Mouse (Mus musculus) midbrain, embryonic 11.5 days (tissue): ENCODE measurements around the gene Ethe1. TPM values are rescaled to one million over a fixed set of nuclear protein-coding genes. Genes with fewer than 3 reads are reported as not detected.

Source experiments
- ATAC-seq: fragments of 200-750 bp; cut with Nextera tagmentation; 2 replicates; pipeline ENCODE4 v1.8.0; 2017; ENCODE audit warnings: moderate TSS enrichment, moderate library complexity; ENCODE audit not compliant: low FRiP score
- DNase-seq: peaks from one replicate; pipeline ENCODE4 v3.0.0; 2015; ENCODE audit warnings: low spot score; ENCODE audit errors: missing footprints
- H3K27ac ChIP-seq: fragments of 300-500 bp; sonication (generic); 2 replicates; pipeline ENCODE4 v1.5.1; 2014; ENCODE audit warnings: low read depth, low read length
- H3K27me3 ChIP-seq: fragments of 300-500 bp; sonication (generic); 2 replicates; pipeline ENCODE4 v1.6.1; 2014; ENCODE audit warnings: mild to moderate bottlenecking, low read length, moderate library complexity, mixed read lengths; ENCODE audit not compliant: control insufficient read depth, insufficient read depth
- H3K36me3 ChIP-seq: fragments of 300-500 bp; sonication (generic); 2 replicates; pipeline ENCODE4 v1.6.1; 2014; ENCODE audit warnings: mild to moderate bottlenecking, low read length, moderate library complexity, mixed read lengths; ENCODE audit not compliant: control insufficient read depth, insufficient read depth
- H3K4me1 ChIP-seq: fragments of 300-500 bp; sonication (generic); 2 replicates; pipeline ENCODE4 v1.6.1; 2014; ENCODE audit warnings: low read length; ENCODE audit not compliant: control insufficient read depth, insufficient read depth
- H3K4me2 ChIP-seq: fragments of 300-500 bp; sonication (generic); 2 replicates; pipeline ENCODE4 v1.6.1; 2014; ENCODE audit warnings: mild to moderate bottlenecking, moderate library complexity
- H3K4me3 ChIP-seq: fragments of 300-500 bp; sonication (generic); 2 replicates; pipeline ENCODE4 v1.5.1; 2014; ENCODE audit warnings: low read depth, low read length
- H3K9ac ChIP-seq: fragments of 300-500 bp; sonication (generic); 2 replicates; pipeline ENCODE4 v1.6.1; 2014; ENCODE audit warnings: low read length
- H3K9me3 ChIP-seq: fragments of 300-500 bp; sonication (generic); 2 replicates; pipeline ENCODE4 v1.6.1; 2016; ENCODE audit warnings: low read length; ENCODE audit not compliant: control insufficient read depth
- WGBS: fragments of 180-500 bp; shearing (Covaris S2); extraction: QIAGEN DNeasy Blood & Tissue Kit; methylation state at CpG from one replicate; pipeline ENCODE4 v1.1.7; 2014; 5-methylcytosine and 5-hydroxymethylcytosine counted together
- polyA plus RNA-seq: library from polyadenylated mRNA; unstranded; fragments of >200 nt; fragmentation: Nextera tagmentation; extraction: Ambion mirVana; gene quantifications from 2 replicates; pipeline ENCODE4 v1.2.1, GENCODE M21; 2014

Gene Ethe1
- polyA plus RNA-seq, 1 experiment from 2014 or later: 18.8 TPM

- Histone ChIP-seq H3K27ac (no peak overlapping the region), H3K4me2 (no peak overlapping the region), H3K4me3 (no peak overlapping the region), H3K27me3 (peaks cover 1% of the 10 kb centered on the region; the same call in 1 of the 2 replicates), H3K9ac (no peak overlapping the region), H3K9me3 (no peaks in the 10 kb centered on the region), H3K4me1 (no peaks in the 10 kb centered on the region), H3K36me3 (no peaks in the 10 kb centered on the region)
- ATAC-seq: no peak
- DNase-seq: no peak
- 74% methylated on average over 7 of the region's 7 CpGs for WGBS
These were observed 57.7 kb downstream of the Ethe1 start for GRCm38 (mm10) chr7:24644996-24645395.

GRCm38 (mm10) chr7:24646486-24646885 lies 59.1 kb downstream of the Ethe1 start:
- DNase-seq: no peak
- H3K9ac ChIP-seq: no peak overlapping the region
- H3K9me3 ChIP-seq: no peaks in the 10 kb centered on the region
- no peaks in the 10 kb centered on the region for H3K36me3 ChIP-seq
- ATAC-seq: no peak
- H3K4me1 ChIP-seq: no peaks in the 10 kb centered on the region
- no peak overlapping the region for H3K4me3 ChIP-seq
- H3K4me2 ChIP-seq: no peak overlapping the region
- 83% methylated on average over 7 of the region's 7 CpGs for WGBS
- no peak overlapping the region for H3K27ac ChIP-seq
- no peaks in the 10 kb centered on the region for H3K27me3 ChIP-seq

- no peak overlapping the region for H3K27ac ChIP-seq
- no peaks in the 10 kb centered on the region for H3K36me3 ChIP-seq
- ATAC-seq (peak; percentile 50; the same call in 1 of the 2 replicates), DNase-seq (peak; percentile 94)
- H3K4me1 ChIP-seq: no peaks in the 10 kb centered on the region
- no peak overlapping the region for H3K4me3 ChIP-seq
- no peak overlapping the region for H3K4me2 ChIP-seq
- H3K27me3 ChIP-seq: no peaks in the 10 kb centered on the region
- H3K9ac ChIP-seq: no peak overlapping the region
- WGBS: 22% methylated on average over 7 of the region's 7 CpGs
- no peaks in the 10 kb centered on the region for H3K9me3 ChIP-seq
These were observed 66.3 kb downstream of the Ethe1 start for GRCm38 (mm10) chr7:24653681-24654080.

Other genes with a start within 250 kb of the Ethe1 start
- gene Lypd5, start 238.3 kb upstream of the Ethe1 start, polyA plus RNA-seq: not detected in 2 replicates
- 2.8 and 3.4 TPM in 2 replicates for gene Kcnn4, start 217.3 kb upstream of the Ethe1 start, polyA plus RNA-seq
- gene Smg9, start 187.9 kb upstream of the Ethe1 start, polyA plus RNA-seq: 18.7 and 20.9 TPM in 2 replicates
- gene Irgc1, start 135.2 kb upstream of the Ethe1 start, polyA plus RNA-seq: not detected in 2 replicates
- gene Plaur, start 125.1 kb upstream of the Ethe1 start, polyA plus RNA-seq: 0.86 and 1.4 TPM in 2 replicates
- gene Cadm4, start 105.5 kb upstream of the Ethe1 start, polyA plus RNA-seq: 6.6 and 6.7 TPM in 2 replicates
- 83.8 and 83.9 TPM in 2 replicates for gene Zfp428, start 80.5 kb upstream of the Ethe1 start, polyA plus RNA-seq
- 0.55 and 0.59 TPM in 2 replicates for gene AC161166.1, start 75.1 kb upstream of the Ethe1 start, polyA plus RNA-seq
- gene Irgq, start 56.9 kb upstream of the Ethe1 start, polyA plus RNA-seq: 13.4 and 14.0 TPM in 2 replicates
- gene Pinlyp, start 41.4 kb upstream of the Ethe1 start, polyA plus RNA-seq: not detected in 2 replicates
- gene Xrcc1, start 41.3 kb upstream of the Ethe1 start, polyA plus RNA-seq: 91.9 and 101 TPM in 2 replicates
- gene Zfp575, start 98 bp downstream of the Ethe1 start, polyA plus RNA-seq: 1.0 and 1.4 TPM in 2 replicates
- 0.07 TPM in 1 of 2 replicates, not detected in the other for gene Phldb3, start 23.2 kb downstream of the Ethe1 start, polyA plus RNA-seq
- gene Lypd3, start 49.0 kb downstream of the Ethe1 start, polyA plus RNA-seq: 0.76 and 0.83 TPM in 2 replicates
- gene Tex101, start 89.1 kb downstream of the Ethe1 start, polyA plus RNA-seq: not detected in 2 replicates
- gene BC049730, start 121.7 kb downstream of the Ethe1 start, polyA plus RNA-seq: not detected in 2 replicates
- gene Gm4763, start 139.4 kb downstream of the Ethe1 start, polyA plus RNA-seq: not detected in 2 replicates
- not detected in 2 replicates for gene Cd177, start 172.8 kb downstream of the Ethe1 start, polyA plus RNA-seq
- not detected in 2 replicates for gene Ceacam10, start 189.7 kb downstream of the Ethe1 start, polyA plus RNA-seq